Mouse (Mus musculus): Measurements from ENCODE around the gene Ppp3ca.

DNA sequence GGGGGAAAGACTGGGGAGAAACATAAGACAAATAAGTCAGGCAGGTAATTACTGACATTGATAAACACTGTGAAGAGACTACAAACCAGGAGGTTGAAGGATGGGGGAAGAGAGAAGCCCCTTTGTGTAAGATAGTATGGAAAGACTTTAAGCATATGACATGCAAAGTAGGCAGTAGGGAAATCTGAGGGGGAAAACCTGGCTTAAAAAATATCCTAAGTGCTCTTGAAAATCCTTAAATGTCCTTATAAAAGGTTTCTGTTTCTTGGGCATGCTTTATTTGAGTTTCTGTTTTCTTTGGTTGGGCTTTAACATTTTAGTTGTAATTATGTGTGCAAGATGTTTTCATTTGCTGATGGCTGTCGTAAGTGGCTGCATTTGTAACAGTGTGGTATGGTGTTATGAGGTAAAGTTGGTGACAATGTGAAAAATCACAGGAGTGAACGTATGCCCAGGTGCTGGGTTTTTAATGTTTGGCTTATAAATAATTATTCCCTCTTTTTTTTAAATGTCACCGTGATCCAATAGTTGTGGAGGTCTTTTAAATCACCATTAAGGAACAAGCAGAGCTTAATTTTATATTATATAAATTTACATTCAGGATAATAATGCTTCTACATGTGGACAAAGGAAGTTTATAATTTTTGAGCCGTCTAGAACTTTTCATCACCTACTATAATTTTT, 195.4 kb downstream of the Ppp3ca start:
- TF ChIP-seq CTCF (IDR thresholded peaks at IDR 0.05; ENCODE audit: control insufficient read depth, insufficient read depth, insufficient replicate concordance, low read depth, low read length): no peak
- TF ChIP-seq POLR2A (IDR thresholded peaks at IDR 0.05; ENCODE audit: control insufficient read depth, low read depth, low read length): no peak
